Mouse (Mus musculus) liver, embryonic 14.5 days (tissue): ENCODE results near the gene Myt1l.

Experiments used
- CTCF ChIP-seq: IDR thresholded peaks from 2 replicates; pipeline ENCODE4 v1.5.1; 2016; ENCODE audit warnings: antibody characterized with exemption, low read depth, control low read depth
- EP300 ChIP-seq: IDR thresholded peaks from 2 replicates; pipeline ENCODE4 v1.6.1; 2016; ENCODE audit warnings: antibody characterized with exemption, low read depth

DNA sequence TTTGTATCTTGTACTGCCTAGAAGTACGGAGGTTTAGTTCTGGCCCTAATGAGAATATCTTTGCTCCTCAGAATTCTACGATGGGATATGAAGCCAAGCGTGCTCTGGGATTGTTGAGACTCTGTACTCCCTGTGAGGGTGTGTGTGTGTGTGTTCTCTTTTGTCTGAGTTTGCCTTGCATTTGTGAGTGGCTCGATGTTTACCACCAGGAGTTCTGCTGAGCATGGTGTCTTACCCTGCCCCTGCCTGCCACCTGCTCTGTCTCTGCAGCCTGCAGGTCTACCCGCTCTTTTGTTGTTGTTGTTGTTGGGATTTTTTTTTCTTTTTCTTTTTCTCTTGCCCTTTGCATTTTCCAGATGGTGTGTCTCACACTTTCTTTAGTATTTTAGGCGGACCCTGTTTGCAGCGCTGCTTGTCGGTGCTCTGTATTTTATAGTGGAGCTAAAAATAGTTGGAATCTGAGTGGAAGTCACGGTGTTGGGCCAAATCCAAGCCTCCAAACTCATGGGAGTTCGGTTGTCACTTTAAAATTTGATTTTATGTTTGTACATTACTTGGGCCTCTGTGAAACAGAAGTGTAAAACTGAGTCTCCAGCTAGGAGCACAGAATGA is 41.7 kb upstream of the Myt1l start:
- TF ChIP-seq CTCF (no peak), EP300 (no peak)
